Mouse (Mus musculus): ENCODE measurements around the gene Mlf2. TPM values are rescaled to one million over a fixed set of nuclear protein-coding genes. Genes with fewer than 3 reads are reported as not detected.

Mlf2 gene
- polyA plus RNA-seq, 1 experiment from 2014 or later: 459 TPM

DNA sequence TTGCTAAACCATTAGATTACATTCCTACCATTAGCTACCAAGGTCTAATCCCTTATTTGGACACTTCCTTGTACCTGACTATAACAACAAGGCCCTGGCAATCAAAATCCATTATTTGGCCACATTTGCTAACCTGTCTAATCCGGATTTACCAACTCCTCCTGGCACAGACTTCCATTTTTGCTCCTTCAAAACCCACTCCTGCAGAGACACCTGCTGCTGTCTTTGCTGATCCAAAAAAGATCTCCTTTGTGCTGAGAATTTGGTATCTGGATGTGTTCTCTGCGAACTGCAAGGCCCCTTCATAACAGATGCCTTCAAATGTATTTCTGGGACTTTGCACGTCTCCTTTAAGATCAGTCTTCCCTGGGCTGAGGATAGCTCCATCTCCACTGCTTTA lies 12.3 kb downstream of the Mlf2 start:
- 90% methylated on average over 3 of the region's 3 CpGs for WGBS
- no peak overlapping the region for H3K27ac ChIP-seq (replicated peaks)
- no peak overlapping the region for H3K9ac ChIP-seq (replicated peaks)
- no peak overlapping the region for H3K4me3 ChIP-seq
- H3K4me2 ChIP-seq (replicated peaks): no peak overlapping the region
- no peak for ATAC-seq (ENCODE audit: low FRiP score, low read depth)
- H3K27me3 ChIP-seq: no peaks in the 10 kb centered on the region
- no peaks in the 10 kb centered on the region for H3K4me1 ChIP-seq
- no peaks in the 10 kb centered on the region for H3K9me3 ChIP-seq
- H3K36me3 ChIP-seq: peaks cover 11% of the 10 kb centered on the region

- Histone ChIP-seq H3K9ac (replicated peaks) (no peak overlapping the region), H3K36me3 (peaks cover 29% of the 10 kb centered on the region), H3K9me3 (no peaks in the 10 kb centered on the region), H3K27ac (replicated peaks) (no peak overlapping the region), H3K4me3 (no peak overlapping the region), H3K4me1 (no peaks in the 10 kb centered on the region), H3K4me2 (replicated peaks) (no peak overlapping the region), H3K27me3 (no peaks in the 10 kb centered on the region)
- ATAC-seq (ENCODE audit: low FRiP score, low read depth): no peak
- WGBS: 88% methylated on average over 2 of the region's 2 CpGs
Observed at GRCm38 (mm10) chr6:124953991-124954715, 23.0 kb downstream of the Mlf2 start.

GRCm38 (mm10) chr6:124955212-124955611 lies 24.0 kb downstream of the Mlf2 start:
- H3K4me1 ChIP-seq: no peaks in the 10 kb centered on the region
- no peak overlapping the region for H3K4me2 ChIP-seq (replicated peaks)
- ATAC-seq (ENCODE audit: low FRiP score, low read depth): no peak
- H3K4me3 ChIP-seq: no peak overlapping the region
- 96% methylated on average over 4 of the region's 4 CpGs for WGBS
- no peaks in the 10 kb centered on the region for H3K27me3 ChIP-seq
- H3K36me3 ChIP-seq: peaks cover 39% of the 10 kb centered on the region
- no peak overlapping the region for H3K27ac ChIP-seq (replicated peaks)
- H3K9me3 ChIP-seq: no peaks in the 10 kb centered on the region
- H3K9ac ChIP-seq (replicated peaks): no peak overlapping the region

DNA sequence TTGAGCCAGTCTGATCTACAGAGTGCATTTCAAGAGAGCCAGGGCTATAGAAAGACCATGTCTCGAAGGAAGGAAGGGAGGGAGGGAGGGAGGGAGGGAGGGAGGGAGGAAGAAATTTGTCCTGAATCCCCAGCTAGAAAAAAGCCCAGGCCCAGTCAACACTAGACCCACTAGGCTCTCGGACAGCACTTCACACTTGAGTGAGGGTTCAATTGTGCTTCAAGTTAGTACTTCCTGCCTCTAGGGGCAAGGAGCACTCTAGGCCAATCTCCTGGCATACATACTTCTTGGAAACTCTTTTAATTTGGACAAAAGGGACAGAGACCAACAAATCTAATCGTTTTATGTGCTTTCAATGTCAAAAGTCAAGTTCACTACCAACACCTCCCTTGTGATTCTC lies 26.9 kb downstream of the Mlf2 start:
- Histone ChIP-seq H3K4me1 (no peaks in the 10 kb centered on the region), H3K4me2 (replicated peaks) (no peak overlapping the region), H3K9ac (replicated peaks) (no peak overlapping the region), H3K27me3 (no peaks in the 10 kb centered on the region), H3K9me3 (no peaks in the 10 kb centered on the region), H3K36me3 (peaks cover 67% of the 10 kb centered on the region), H3K4me3 (no peak overlapping the region), H3K27ac (replicated peaks) (no peak overlapping the region)
- 91% methylated on average over 2 of the region's 3 CpGs for WGBS
- no peak for ATAC-seq (ENCODE audit: low FRiP score, low read depth)

DNA sequence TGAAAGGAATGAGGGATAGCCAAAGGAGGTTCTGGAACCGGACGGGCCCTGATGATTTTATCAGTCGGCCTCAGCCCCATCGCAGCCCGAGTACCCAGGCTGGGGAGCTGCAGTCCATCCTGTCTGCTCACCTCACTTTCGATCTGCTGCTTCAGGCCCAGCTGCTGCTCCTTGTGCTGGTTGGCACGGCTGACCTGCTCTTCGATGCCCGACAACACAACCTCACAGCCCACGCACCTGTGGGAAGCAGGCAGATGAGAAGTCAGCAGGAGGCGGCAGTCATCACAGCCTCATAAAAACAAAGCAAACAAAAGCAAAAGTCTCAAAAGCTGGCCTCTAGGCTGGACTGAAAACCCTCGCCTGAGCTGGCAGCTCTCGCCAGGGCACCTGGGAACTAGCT lies 28.8 kb downstream of the Mlf2 start:
- Histone ChIP-seq H3K9me3 (no peaks in the 10 kb centered on the region), H3K4me2 (replicated peaks) (no peak overlapping the region), H3K36me3 (peaks cover 67% of the 10 kb centered on the region), H3K4me3 (no peak overlapping the region), H3K9ac (replicated peaks) (no peak overlapping the region), H3K27ac (replicated peaks) (no peak overlapping the region), H3K4me1 (peaks cover 9% of the 10 kb centered on the region), H3K27me3 (no peaks in the 10 kb centered on the region)
- WGBS: 89% methylated on average over 13 of the region's 13 CpGs
- ATAC-seq (ENCODE audit: low FRiP score, low read depth): no peak

- H3K9ac ChIP-seq (replicated peaks): no peak overlapping the region
- no peak overlapping the region for H3K4me3 ChIP-seq
- H3K9me3 ChIP-seq: no peaks in the 10 kb centered on the region
- H3K4me2 ChIP-seq (replicated peaks): no peak overlapping the region
- no peak for ATAC-seq (ENCODE audit: low FRiP score, low read depth)
- peaks cover 63% of the 10 kb centered on the region for H3K36me3 ChIP-seq
- H3K27me3 ChIP-seq: no peaks in the 10 kb centered on the region
- H3K4me1 ChIP-seq: peaks cover 11% of the 10 kb centered on the region
- 97% methylated on average over 12 of the region's 12 CpGs for WGBS
- no peak overlapping the region for H3K27ac ChIP-seq (replicated peaks)
Observed at GRCm38 (mm10) chr6:124961021-124961420, 29.8 kb downstream of the Mlf2 start.

DNA sequence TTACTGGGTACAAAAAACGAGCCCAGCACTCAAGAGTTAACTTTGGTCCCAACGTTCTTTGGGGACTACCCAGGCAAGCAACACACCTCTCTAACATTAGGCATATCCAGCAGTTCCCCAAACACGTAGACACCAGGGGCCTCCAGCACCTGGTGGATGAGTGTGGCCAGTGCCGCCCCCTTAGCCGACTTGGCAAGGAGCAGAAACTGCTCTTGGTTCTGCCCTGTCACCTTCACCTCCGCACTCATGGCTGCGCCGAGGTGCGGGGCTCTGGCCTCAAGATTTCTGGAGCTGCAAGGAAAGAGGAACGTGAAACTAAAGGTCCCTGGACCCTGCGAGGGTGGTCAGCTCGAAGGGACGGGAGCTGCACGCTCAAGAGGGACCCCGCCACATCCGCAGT lies 33.5 kb downstream of the Mlf2 start:
- Histone ChIP-seq H3K4me3 (peak overlapping the region; percentile 68), H3K9me3 (no peaks in the 10 kb centered on the region), H3K9ac (replicated peaks) (peak overlapping the region; percentile 81), H3K36me3 (peaks cover 41% of the 10 kb centered on the region), H3K4me1 (peaks cover 17% of the 10 kb centered on the region), H3K4me2 (replicated peaks) (peak overlapping the region; percentile 91), H3K27ac (replicated peaks) (peak overlapping the region; percentile 87), H3K27me3 (no peaks in the 10 kb centered on the region)
- ATAC-seq (ENCODE audit: low FRiP score, low read depth): peak; percentile 42; the same call in 1 of the 2 replicates
- WGBS: 43% methylated on average over 16 of the region's 16 CpGs

DNA sequence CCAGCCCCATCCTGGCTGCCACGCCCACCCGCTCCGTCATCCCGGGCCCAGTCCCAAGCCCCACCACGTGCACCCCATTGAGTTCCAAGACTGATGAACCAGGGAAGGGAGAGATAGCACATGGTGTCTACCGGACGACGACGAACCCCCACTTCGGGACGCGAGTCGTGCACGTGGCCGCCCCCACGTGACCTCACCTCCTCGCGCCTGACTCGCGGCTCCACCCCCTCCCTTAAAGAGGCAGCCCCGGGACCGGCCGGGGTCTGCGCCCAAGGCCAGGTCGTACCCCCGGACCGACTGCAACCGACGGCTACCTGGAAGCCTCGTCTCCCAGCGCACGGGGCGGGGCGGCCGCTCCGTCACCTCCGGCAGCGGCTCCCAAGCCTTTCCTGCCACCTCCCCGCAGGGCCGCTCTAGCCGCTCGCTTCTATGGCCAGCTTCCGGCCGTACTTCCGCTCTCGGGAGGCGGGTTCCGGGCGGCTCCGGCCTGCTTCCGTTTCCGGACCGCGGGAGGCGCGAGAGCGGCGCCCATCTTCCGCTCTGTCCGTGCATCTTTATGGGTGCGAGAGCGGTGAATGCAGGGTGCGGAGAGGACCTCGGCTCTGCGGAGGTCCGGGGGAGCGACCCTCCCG lies 34.0 kb downstream of the Mlf2 start, which contains the start of gene Cops7a:
Gene Cops7a, minus strand, starts transcription at position 451 of the 632 bp plus-strand sequence.
- H3K4me1 ChIP-seq: peaks cover 17% of the 10 kb centered on the region
- H3K9ac ChIP-seq (replicated peaks): peak within 1 kb of the TSS; percentile 81
- H3K27me3 ChIP-seq: no peaks in the 10 kb centered on the region
- WGBS: under 1% methylated on average over 67 of the region's 68 CpGs
- no peaks in the 10 kb centered on the region for H3K9me3 ChIP-seq
- peak; percentile 95 for ATAC-seq (ENCODE audit: low FRiP score, low read depth)
- peak within 1 kb of the TSS; percentile 68 for H3K4me3 ChIP-seq
- peak within 1 kb of the TSS; percentile 87 for H3K27ac ChIP-seq (replicated peaks)
- H3K36me3 ChIP-seq: peaks cover 36% of the 10 kb centered on the region
- peak within 1 kb of the TSS; percentile 91 for H3K4me2 ChIP-seq (replicated peaks)

DNA sequence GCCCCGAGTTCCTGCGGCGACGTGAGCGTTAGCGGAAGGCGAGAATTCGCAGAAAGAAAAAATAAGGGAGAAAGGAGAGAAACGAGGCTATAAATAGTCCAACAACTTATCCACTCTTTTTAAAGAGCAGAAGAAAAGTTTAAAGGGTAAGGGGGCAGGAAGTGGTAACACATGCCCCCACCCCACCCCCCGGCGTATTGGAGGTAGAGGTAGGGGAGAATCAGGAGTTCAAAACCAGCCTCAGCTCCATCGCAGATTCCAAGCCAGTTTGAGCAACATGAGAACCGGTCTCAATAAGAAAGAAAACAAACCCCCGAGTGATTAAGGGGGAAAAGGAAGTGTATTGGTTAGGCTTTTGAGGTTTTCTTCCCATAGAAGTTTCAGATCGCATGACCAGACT lies 34.6 kb downstream of the Mlf2 start:
- H3K4me2 ChIP-seq (replicated peaks): peak overlapping the region; percentile 91

GRCm38 (mm10) chr6:124966466-124967118 lies 35.4 kb downstream of the Mlf2 start:
- WGBS: 97% methylated on average over 7 of the region's 7 CpGs

More for the DNA sequence above, 34.6 kb downstream of the Mlf2 start:
- peaks cover 30% of the 10 kb centered on the region for H3K36me3 ChIP-seq
- WGBS: 18% methylated on average over 15 of the region's 15 CpGs
- H3K9ac ChIP-seq (replicated peaks): peak overlapping the region; percentile 81
- H3K9me3 ChIP-seq: no peaks in the 10 kb centered on the region
- H3K27ac ChIP-seq (replicated peaks): peak overlapping the region; percentile 87
- ATAC-seq (ENCODE audit: low FRiP score, low read depth): peak; percentile 12; the same call in 1 of the 2 replicates
- H3K4me3 ChIP-seq: peak overlapping the region; percentile 68
- H3K4me1 ChIP-seq: peaks cover 17% of the 10 kb centered on the region
- H3K27me3 ChIP-seq: no peaks in the 10 kb centered on the region

DNA sequence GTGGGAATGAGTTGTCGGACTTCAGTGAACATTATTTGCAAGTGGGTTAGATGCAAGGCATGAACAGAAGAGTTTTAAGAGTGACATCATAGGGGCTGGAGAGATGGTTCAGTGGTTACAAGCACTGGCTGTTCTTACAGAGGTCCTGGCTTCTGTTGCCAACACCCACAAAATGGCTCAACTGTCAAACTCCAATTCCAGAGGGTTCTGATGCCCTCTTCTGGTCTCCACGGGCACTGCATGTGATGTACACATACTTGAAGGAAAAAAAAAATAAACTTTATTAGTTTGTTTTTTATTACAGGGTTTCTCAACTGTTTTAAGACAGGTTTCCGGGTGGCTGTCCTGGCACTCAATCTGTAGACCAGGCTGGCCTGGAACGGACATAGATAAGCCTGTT lies 36.6 kb downstream of the Mlf2 start:
- Histone ChIP-seq H3K9me3 (no peaks in the 10 kb centered on the region), H3K36me3 (peaks cover 10% of the 10 kb centered on the region; the same call in 1 of the 2 replicates), H3K27ac (replicated peaks) (no peak overlapping the region), H3K4me1 (peaks cover 17% of the 10 kb centered on the region), H3K27me3 (no peaks in the 10 kb centered on the region), H3K4me2 (replicated peaks) (no peak overlapping the region), H3K9ac (replicated peaks) (no peak overlapping the region), H3K4me3 (no peak overlapping the region)
- WGBS: 76% methylated on average over 4 of the region's 4 CpGs
- no peak for ATAC-seq (ENCODE audit: low FRiP score, low read depth)

More at GRCm38 (mm10) chr6:124966466-124967118, 35.4 kb downstream of the Mlf2 start:
- H3K9me3 ChIP-seq: no peaks in the 10 kb centered on the region
- no peak overlapping the region for H3K9ac ChIP-seq (replicated peaks)
- peak overlapping the region; percentile 68; the same call in 1 of the 2 replicates for H3K4me3 ChIP-seq
- no peak overlapping the region for H3K27ac ChIP-seq (replicated peaks)
- no peak for ATAC-seq (ENCODE audit: low FRiP score, low read depth)
- peaks cover 17% of the 10 kb centered on the region for H3K4me1 ChIP-seq
- peaks cover 22% of the 10 kb centered on the region for H3K36me3 ChIP-seq
- H3K27me3 ChIP-seq: no peaks in the 10 kb centered on the region
- peak overlapping the region; percentile 91 for H3K4me2 ChIP-seq (replicated peaks)

Data from midbrain, embryonic 12.5 days (tissue).